Comparison of ENCODE assay signal across 16 mouse cellular contexts in genomic region chr7:30887568-30888188, GRCm38 (mm10). TPM values are rescaled to one million over a fixed set of nuclear protein-coding genes. Genes with fewer than 3 reads are reported as not detected.
DNase-seq lines count a peak whose midpoint lies in the region; TF ChIP-seq lines count a peak whose summit lies in the region.
"Had no signal": no experiment of that assay in that cellular context is flagged by ENCODE, and none has a peak within 500 bp of the region (broad histone marks: within the 10 kb centered on the region; RNA-seq: fewer than 3 reads in every experiment).

No protein-coding gene starts in this region.

- no peak overlapping the region for H3K4me3 ChIP-seq in bone marrow, adult 2 months (replicated peaks; ENCODE audit: control insufficient read depth, low read depth, low read length)
- H3K4me3 ChIP-seq: heart, embryonic 12.5 days; limb, embryonic 15.5 days; lung, embryonic 15.5 days had no signal

- TF ChIP-seq CTCF in bone marrow, adult 2 months (IDR thresholded peaks at IDR 0.05; ENCODE audit: control insufficient read depth, insufficient read depth, low read length) = peak; percentile 22; the same call in 1 of the 2 replicates

- 32% methylated on average over 14 of the region's 14 CpGs for WGBS in bone marrow, adult 2 months

- H3K27ac ChIP-seq in bone marrow, adult 2 months (ENCODE audit: control insufficient read depth, insufficient read depth, low read depth, low read length, poor library complexity) = peak overlapping the region; percentile 67
- H3K27ac ChIP-seq: limb, embryonic 15.5 days; lung, embryonic 15.5 days had no signal

- TF ChIP-seq POLR2A in bone marrow, adult 2 months (IDR thresholded peaks at IDR 0.05; ENCODE audit: borderline replicate concordance, control insufficient read depth, low read depth, low read length) = no peak

- DNase-seq in thymus, postnatal 25 days = peak; percentile 5
- DNase-seq in thymus, postnatal 0 days (ENCODE audit: low spot score) = no peak
- DNase-seq in natural killer cell, adult 2 months (ENCODE audit: low spot score in 2 of 2) = peak; percentile 82 to 84
- DNase-seq in kidney, postnatal 4 days = no peak
- no peak for DNase-seq in ovary, postnatal 14 days (ENCODE audit: low spot score)
- DNase-seq in kidney, postnatal 36 days = no peak
- DNase-seq: cerebellum, adult 2 months; kidney, adult 18-20 months had no signal

- H3K4me1 ChIP-seq in bone marrow, adult 2 months (ENCODE audit: control insufficient read depth, insufficient read depth, low read length) = peaks cover 6% of the 10 kb centered on the region; the same call in 1 of the 2 replicates
- H3K4me1 ChIP-seq: heart, embryonic 12.5 days had no signal

RNA-seq across cellular contexts. Expression of gene Cd22, which starts 7.5 kb away (rescaled TPM):
- 0.40 and 0.99 TPM in 2 replicates for polyA plus RNA-seq in thymus, postnatal 0 days (2015; fragmentation: Nextera tagmentation; extraction: Ambion mirVana)
- polyA plus RNA-seq in bone marrow, adult 2 months (2011; ENCODE audit: insufficient read depth, insufficient read length, low replicate concordance, missing spikeins) = 24.0 and 59.4 TPM in 2 replicates
- polyA plus RNA-seq: G1E; heart, embryonic 12.5 days; hindbrain, embryonic 11.5 days; midbrain, embryonic 11.5 days had no signal

RNA-seq across cellular contexts. Expression of gene Ffar1, which starts 26.3 kb away (rescaled TPM):
- polyA plus RNA-seq in thymus, postnatal 0 days (2015; fragmentation: Nextera tagmentation; extraction: Ambion mirVana) = not detected in 2 replicates
- 2.1 and 4.9 TPM in 2 replicates for polyA plus RNA-seq in bone marrow, adult 2 months (2011; ENCODE audit: insufficient read depth, insufficient read length, low replicate concordance, missing spikeins)
- polyA plus RNA-seq: cerebellum, adult 2 months; forebrain, embryonic 16.5 days; G1E; heart, embryonic 12.5 days; hindbrain, embryonic 11.5 days; limb, embryonic 15.5 days; lung, embryonic 15.5 days; midbrain, embryonic 11.5 days had no signal

RNA-seq across cellular contexts. Expression of gene Mag, which starts 27.0 kb away (rescaled TPM):
- polyA plus RNA-seq in thymus, postnatal 0 days (2015; fragmentation: Nextera tagmentation; extraction: Ambion mirVana) = 0.42 and 0.46 TPM in 2 replicates
- 1.1 and 7.2 TPM in 2 replicates for polyA plus RNA-seq in bone marrow, adult 2 months (2011; ENCODE audit: insufficient read depth, insufficient read length, low replicate concordance, missing spikeins)
- polyA plus RNA-seq: G1E; heart, embryonic 12.5 days had no signal

RNA-seq across cellular contexts. Expression of gene Ffar3, which starts 31.7 kb away (rescaled TPM):
- polyA plus RNA-seq in thymus, postnatal 0 days (2015; fragmentation: Nextera tagmentation; extraction: Ambion mirVana) = 0.10 TPM in 1 of 2 replicates, not detected in the other
- polyA plus RNA-seq in bone marrow, adult 2 months (2011; ENCODE audit: insufficient read depth, insufficient read length, low replicate concordance, missing spikeins) = not detected in 2 replicates
- polyA plus RNA-seq: cerebellum, adult 2 months; forebrain, embryonic 16.5 days; G1E; heart, embryonic 12.5 days; hindbrain, embryonic 11.5 days; limb, embryonic 15.5 days; lung, embryonic 15.5 days; midbrain, embryonic 11.5 days had no signal

RNA-seq across cellular contexts. Expression of gene Hamp2, which starts 36.8 kb away (rescaled TPM):
- polyA plus RNA-seq in thymus, postnatal 0 days (2015; fragmentation: Nextera tagmentation; extraction: Ambion mirVana) = 2.1 TPM in 2 replicates
- not detected in 2 replicates for polyA plus RNA-seq in bone marrow, adult 2 months (2011; ENCODE audit: insufficient read depth, insufficient read length, low replicate concordance, missing spikeins)
- polyA plus RNA-seq: cerebellum, adult 2 months; forebrain, embryonic 16.5 days; G1E; heart, embryonic 12.5 days; hindbrain, embryonic 11.5 days; limb, embryonic 15.5 days; lung, embryonic 15.5 days; midbrain, embryonic 11.5 days had no signal

Comparison
In these comparisons a context has a peak if more than half of its experiments do, and no peak if none do; other contexts are left out.
1. DNase-seq: peak in thymus, postnatal 25 days (single experiment) and natural killer cell, adult 2 months (2 of 2); none in thymus, postnatal 0 days (single experiment), kidney, postnatal 4 days (0 of 2), ovary, postnatal 14 days (single experiment) and kidney, postnatal 36 days (0 of 2).
2. RNA of gene Cd22, which starts 7.5 kb away (polyA plus RNA-seq): 24.0 to 59.4 TPM in bone marrow, adult 2 months; 0.40 to 0.99 TPM in thymus, postnatal 0 days; every median in the first group is over 10 times any median in the second.